Mouse (Mus musculus) lung, adult 2 months (tissue): ENCODE data around the gene Nat8l. TPM values are rescaled to one million over a fixed set of nuclear protein-coding genes. Genes with fewer than 3 reads are reported as not detected.

Experiments used
- DNase-seq: peaks from one replicate; pipeline ENCODE4 v3.0.0; 2022
- H3K4me1 ChIP-seq: fragments of 200-500 bp; 2 replicates; pipeline ENCODE4 v1.6.1; 2011; ENCODE audit warnings: low read length; ENCODE audit not compliant: control insufficient read depth, insufficient read depth
- H3K4me3 ChIP-seq: fragments of 200-500 bp; replicated peaks from 2 replicates; pipeline ENCODE3; 2011; ENCODE audit warnings: low read depth, mild to moderate bottlenecking, control low read depth, low read length; ENCODE audit errors: extremely low read depth
- CTCF ChIP-seq: fragments of 200-500 bp; IDR thresholded peaks from 2 replicates; pipeline ENCODE4 v1.5.1; 2011; ENCODE audit warnings: mild to moderate bottlenecking, low read length, control low read depth; ENCODE audit not compliant: insufficient read depth
- POLR2A ChIP-seq: fragments of 200-500 bp; IDR thresholded peaks from 2 replicates; pipeline ENCODE4 v1.6.1; 2011; ENCODE audit warnings: low read depth, mild to moderate bottlenecking, control low read depth, low read length, borderline replicate concordance; ENCODE audit errors: extremely low read depth
- WGBS: fragments of 180-500 bp; shearing (Covaris S2); methylation state at CpG from one replicate; pipeline ENCODE4 v1.1.7; 2018; 5-methylcytosine and 5-hydroxymethylcytosine counted together
- polyA plus RNA-seq: library from polyadenylated mRNA; depleted of rRNA; stranded (reverse); fragments of >200 nt; gene quantifications from 2 replicates; pipeline ENCODE4 v1.2.3, GENCODE M21; 2012

Gene Nat8l
- polyA plus RNA-seq, 1 experiment: 4.3 TPM

DNA sequence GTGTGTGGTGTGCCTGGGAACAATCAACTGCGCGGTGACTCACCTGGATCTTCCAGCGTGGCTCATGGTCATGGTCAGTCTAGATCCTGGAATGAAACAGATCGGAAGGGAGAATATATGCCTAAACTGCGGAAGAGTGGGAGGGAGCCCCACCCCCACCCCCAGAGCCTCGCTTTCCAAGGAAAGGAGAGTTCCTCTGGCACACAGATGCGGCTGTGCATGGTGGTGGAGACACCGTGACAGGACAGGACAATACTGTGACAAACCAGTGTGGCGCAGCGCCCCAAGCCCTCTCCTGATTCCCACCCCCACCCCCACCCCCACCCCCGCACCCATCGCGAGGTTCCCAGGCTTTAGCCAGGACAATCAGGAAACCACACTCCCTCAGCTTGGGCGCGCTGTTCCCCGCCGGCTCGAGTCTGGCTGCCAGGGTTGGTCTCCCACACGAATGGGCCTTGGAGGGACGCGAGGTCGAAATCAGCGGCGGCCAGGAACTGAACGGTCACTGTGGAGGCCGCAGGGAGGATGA lies 13.0 kb upstream of the Nat8l start:
- no peak for DNase-seq
- TF ChIP-seq CTCF (no peak), POLR2A (no peak)
- H3K4me1 ChIP-seq: peaks cover 3% of the 10 kb centered on the region; the same call in 1 of the 2 replicates
- H3K4me3 ChIP-seq: peak overlapping the region; percentile 72
- 7% methylated on average over 26 of the region's 26 CpGs for WGBS

DNA sequence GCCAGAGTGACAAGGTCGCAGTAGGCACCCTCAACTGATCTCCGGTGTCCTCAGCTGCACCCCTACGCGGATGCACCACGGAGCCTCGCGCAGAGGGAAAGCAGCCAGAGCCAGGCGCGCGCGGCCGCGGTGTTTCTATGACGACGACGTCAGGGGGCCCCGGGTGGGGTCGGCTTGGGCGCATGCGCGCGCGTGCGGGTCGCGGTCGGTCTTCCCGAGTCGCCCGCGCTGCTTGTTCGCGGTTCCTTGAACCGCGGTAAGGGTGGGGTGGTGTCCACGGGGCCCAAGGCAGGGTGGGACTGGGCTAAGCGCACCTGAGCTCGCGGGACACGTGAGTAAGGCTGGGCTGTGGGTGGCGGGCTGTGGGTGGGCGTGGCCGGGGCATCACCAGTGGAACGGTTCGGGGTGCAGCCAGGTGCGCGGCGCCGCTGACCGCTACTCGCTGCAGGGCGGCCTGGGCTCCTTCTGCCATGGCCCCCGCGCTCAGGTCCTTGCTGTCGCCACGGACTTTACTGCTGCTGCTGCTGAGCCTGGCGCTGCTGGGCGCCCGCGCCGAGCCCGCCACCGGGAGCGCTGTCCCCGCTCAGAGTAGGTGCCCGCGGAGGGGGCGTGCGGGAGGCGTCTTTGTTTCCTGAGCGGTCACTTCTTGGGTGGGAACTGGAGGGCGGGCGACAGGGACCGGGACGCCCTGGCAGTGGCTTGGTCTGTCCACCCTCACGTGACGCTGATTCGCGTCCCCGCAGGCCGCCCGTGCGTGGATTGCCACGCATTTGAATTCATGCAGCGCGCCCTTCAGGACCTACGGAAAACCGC lies 12.3 kb upstream of the Nat8l start, which contains the start of gene Gm1673:
Gene Gm1673, plus strand, starts transcription at position 125 of the 813 bp plus-strand sequence.
- DNase-seq: peak; percentile 41
- Histone ChIP-seq H3K4me1 (peaks cover 3% of the 10 kb centered on the region; the same call in 1 of the 2 replicates), H3K4me3 (peak within 1 kb of the TSS; percentile 72)
- WGBS: under 1% methylated on average over 88 of the region's 88 CpGs
- TF ChIP-seq POLR2A: no peak
- TF ChIP-seq CTCF: no peak

DNA sequence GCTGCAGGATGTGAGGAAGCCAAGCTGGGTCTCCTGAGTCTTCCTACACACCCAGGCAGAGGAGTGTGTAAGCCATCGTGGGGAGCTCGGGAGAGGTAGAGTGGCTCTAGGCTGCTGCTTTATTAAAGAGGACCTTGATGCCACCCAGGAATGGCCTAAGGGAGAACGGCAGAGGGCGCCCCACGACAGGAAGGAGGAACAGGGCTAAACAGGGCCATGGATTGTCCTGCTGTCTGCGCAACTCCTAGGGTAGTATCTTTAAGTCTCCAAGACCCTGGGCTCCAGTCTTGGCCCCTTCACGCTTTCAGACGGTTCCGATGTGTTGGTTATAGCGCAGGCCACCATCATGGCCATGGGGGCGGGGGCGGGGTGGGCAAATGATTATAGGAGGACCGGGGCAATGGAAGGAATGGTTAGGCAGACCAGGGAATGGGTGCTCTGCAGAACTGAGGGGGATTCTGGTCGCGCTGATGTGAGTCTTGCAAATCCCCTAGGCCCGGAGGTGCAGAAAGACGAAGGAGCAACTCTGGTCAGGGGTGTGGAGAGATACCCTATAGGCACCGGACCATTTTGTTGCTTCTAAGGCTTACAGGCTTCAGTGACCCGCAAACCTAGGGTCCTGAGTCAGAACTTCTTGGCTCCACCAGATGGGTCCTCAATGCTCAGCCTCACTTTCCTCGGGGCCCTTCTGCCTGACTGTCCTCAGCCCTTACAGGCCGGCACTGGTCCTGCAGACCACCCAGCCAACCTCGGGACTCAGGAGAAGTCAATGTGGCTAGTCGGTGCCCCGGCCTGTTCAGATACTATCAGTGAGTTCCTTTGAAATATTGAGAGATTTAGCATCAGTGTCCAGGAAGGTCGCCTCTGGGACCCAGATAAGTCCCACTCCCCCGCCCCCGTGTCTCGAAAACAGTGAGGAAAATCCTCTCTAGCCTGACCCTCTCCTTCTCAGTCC lies 836 bp upstream of the Nat8l start:
- no peak overlapping the region for H3K4me3 ChIP-seq
- 35% methylated on average over 28 of the region's 28 CpGs for WGBS
- DNase-seq: no peak

DNA sequence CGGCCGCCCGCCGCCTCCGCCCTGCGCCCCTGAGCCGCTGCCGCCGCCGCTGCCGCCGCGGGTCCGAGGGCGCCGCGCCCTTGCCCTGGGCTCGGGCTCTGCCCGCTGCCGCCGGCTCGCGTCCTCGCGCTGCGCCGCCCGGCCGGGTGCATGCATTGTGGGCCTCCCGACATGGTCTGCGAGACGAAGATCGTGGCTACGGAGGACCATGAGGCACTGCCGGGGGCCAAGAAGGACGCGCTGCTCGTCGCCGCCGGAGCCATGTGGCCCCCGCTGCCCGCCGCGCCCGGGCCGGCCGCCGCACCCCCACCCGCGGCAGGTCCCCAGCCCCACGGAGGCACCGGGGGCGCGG lies 886 bp downstream of the Nat8l start:
- no peak for DNase-seq
- TF ChIP-seq POLR2A: no peak
- TF ChIP-seq CTCF: no peak
- Histone ChIP-seq H3K4me3 (peak overlapping the region; percentile 46), H3K4me1 (no peaks in the 10 kb centered on the region)
- WGBS: 9% methylated on average over 55 of the region's 55 CpGs

More for the DNA sequence above, 836 bp upstream of the Nat8l start:
- no peaks in the 10 kb centered on the region for H3K4me1 ChIP-seq
- peak; percentile 31; the same call in 1 of the 2 replicates for TF ChIP-seq CTCF
- TF ChIP-seq POLR2A: no peak

DNA sequence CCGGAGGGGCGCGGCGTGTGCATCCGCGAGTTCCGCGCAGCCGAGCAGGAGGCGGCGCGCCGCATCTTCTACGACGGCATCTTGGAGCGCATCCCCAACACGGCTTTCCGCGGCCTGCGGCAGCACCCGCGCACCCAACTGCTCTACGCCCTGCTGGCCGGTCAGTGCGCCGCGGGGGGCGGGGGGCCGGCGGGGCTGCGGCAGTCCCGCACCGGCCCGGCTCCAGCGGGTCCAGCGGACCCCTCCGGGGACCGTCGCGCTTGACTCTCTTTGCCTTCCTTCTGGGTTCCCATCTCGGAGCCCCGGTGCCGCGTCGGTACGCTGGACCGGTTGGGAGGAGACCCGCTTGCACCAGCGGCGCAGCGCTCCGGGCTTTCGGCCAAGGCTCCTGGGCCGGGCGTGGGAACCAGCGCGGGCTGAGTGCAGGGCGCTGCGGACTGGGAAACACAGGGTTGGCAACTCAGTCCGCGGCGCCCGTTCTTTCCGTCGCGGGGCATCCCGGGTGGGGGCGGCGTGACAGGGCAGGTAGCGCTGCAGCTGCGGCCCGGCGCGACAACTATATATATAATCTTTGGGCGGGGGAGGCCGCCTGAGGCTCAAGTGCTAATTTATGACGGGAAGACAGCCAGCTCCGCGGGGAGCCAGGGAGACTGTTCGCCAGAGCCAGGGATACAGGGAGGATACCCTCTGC lies 1.4 kb downstream of the Nat8l start:
- DNase-seq: peak; percentile 25
- TF ChIP-seq POLR2A (no peak), CTCF (no peak)
- under 1% methylated on average over 80 of the region's 80 CpGs for WGBS
- H3K4me1 ChIP-seq: no peaks in the 10 kb centered on the region
- peak overlapping the region; percentile 11 for H3K4me3 ChIP-seq

DNA sequence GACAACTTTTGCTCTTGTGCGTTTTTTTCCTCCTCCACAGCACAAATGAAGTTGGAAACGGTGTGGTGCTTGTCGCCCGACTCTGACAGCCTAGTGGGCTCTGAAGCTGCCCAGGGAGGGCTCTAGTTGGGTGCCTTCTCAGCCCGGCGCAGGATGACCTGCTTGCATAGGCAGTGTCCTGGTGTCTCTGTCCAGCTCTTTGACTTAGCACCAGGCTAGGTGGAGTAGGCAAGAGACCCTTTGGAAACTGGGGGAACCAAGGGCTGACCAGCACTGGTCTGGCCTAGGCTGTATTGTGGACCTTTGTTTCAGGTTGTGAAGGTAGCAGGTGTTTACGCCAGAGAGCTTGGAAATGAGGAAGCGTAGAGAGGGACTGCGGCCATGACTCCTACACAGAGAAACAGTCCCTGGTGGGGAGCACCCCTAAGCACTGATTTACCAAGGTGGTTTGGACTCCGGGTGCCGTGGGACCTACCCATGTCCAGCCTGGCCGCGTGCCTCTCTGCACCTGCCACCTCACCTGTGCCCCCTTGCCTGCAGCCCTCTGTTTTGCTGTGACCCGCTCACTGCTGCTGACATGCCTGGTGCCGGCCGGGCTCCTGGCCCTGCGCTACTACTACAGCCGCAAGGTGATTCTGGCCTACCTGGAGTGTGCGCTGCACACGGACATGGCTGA lies 2.2 kb downstream of the Nat8l start:
- TF ChIP-seq POLR2A (no peak), CTCF (no peak)
- no peak for DNase-seq
- H3K4me1 ChIP-seq: no peaks in the 10 kb centered on the region
- no peak overlapping the region for H3K4me3 ChIP-seq
- WGBS: 75% methylated on average over 20 of the region's 20 CpGs

DNA sequence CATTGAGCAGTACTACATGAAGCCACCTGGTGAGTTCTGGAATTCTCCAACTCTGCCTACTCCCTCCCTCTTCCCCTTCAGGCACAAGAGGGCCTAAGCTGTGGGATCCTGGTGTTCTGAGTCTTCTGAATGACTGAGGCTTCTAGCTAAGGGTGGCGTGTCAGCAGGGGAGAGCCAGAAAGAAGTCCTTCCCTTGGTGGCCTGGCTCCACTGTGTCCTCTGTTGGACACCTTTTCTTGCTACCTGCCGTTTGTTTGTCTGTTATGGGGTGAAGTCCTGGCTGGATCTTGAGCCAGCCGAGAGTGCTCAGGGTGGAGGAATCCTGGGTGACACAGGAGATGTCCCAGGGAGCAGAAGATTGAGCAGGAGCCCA lies 2.7 kb downstream of the Nat8l start:
- Histone ChIP-seq H3K4me3 (no peak overlapping the region), H3K4me1 (no peaks in the 10 kb centered on the region)
- no peak for DNase-seq
- TF ChIP-seq POLR2A (no peak), CTCF (no peak)
- WGBS: 88% methylated on average over 3 of the region's 3 CpGs

DNA sequence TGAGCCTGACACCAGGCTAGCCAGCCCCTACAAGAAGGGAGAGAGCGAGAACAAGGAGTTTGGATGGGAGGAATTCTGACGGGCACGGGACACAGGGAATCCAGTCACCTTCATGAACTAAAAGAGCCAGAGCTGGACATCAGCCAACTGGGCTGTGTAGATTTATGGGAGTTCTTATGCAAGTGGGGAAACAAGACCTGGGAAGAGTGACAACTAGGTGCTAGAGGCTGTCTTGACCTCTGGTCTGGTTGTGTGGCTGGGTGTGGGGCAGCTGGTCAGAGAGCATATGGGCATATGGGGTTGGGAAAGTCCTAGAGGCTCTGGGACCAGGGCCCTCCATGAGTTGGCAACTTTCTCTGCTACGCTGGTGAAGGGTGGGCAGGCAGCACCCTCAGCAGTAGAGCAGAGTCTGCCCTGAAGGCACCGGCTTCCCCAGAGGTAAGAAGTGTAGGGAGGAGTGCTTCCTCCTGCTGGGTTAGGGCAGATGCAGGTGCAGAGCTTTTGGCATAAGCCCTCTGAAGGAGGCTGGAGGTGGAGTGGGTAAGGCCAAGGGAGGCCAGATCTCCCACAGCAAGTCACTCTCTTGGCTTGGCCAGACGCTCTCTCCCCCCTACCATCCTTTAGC lies 3.8 kb downstream of the Nat8l start:
- no peak overlapping the region for H3K4me3 ChIP-seq
- TF ChIP-seq POLR2A (no peak), CTCF (no peak)
- no peak for DNase-seq
- H3K4me1 ChIP-seq: no peaks in the 10 kb centered on the region
- 70% methylated on average over 6 of the region's 6 CpGs for WGBS

DNA sequence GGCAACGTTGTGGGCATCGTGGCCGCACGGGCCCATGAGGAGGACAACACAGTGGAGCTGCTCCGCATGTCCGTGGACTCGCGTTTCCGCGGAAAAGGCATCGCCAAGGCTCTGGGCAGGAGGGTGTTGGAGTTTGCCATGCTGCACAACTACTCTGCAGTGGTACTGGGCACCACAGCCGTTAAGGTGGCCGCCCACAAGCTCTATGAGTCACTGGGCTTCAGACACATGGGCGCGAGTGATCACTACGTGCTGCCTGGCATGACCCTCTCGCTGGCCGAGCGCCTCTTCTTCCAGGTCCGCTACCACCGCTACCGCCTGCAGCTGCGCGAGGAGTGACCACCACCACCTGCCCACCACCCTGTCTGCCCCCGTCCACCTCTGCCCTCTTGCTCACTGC lies 5.0 kb downstream of the Nat8l start:
- WGBS: 94% methylated on average over 25 of the region's 25 CpGs

More for the DNA sequence above, 5.0 kb downstream of the Nat8l start:
- no peak for DNase-seq
- TF ChIP-seq POLR2A: no peak
- Histone ChIP-seq H3K4me1 (no peaks in the 10 kb centered on the region), H3K4me3 (no peak overlapping the region)
